Mouse (Mus musculus) 3T3-L1 (cell line): Measurements from ENCODE around the gene Abcb11.
A peak's percentile ranks its signal among the peaks of the same experiment; 100 is the strongest.
"Not testable (repeated sequence)": the region's sequence is repeated elsewhere in the genome, so short reads cannot be mapped to it uniquely, and the experiment has no call there.

ENCODE experiments used
- DNase-seq: peaks from one replicate; pipeline ENCODE4 v3.0.0-alpha.2; 2015; ENCODE audit warnings: low read depth, low spot score

The Abcb11 gene

GRCm38 (mm10) chr2:69342496-69343221 is at the start of gene Abcb11:
Abcb11 (minus strand) TSS chr2:69342616.
- no peak for DNase-seq

GRCm38 (mm10) chr2:69386118-69386871 is 43.9 kb upstream of the Abcb11 start:
- no peak for DNase-seq

GRCm38 (mm10) chr2:69382838-69383237 is 40.4 kb upstream of the Abcb11 start:
- DNase-seq = no peak

GRCm38 (mm10) chr2:69381740-69382139 is 39.3 kb upstream of the Abcb11 start:
- peak; percentile 76 for DNase-seq

- DNase-seq = peak; percentile 98
These were observed 37.9 kb upstream of the Abcb11 start, which contains the start of gene Dhrs9 for GRCm38 (mm10) chr2:69380281-69380680. Dhrs9 (plus strand) TSS chr2:69380445.

- DNase-seq = peak; percentile 62
These were observed 37.4 kb upstream of the Abcb11 start for GRCm38 (mm10) chr2:69379801-69380200.

- peak; percentile 71 for DNase-seq
These were observed 34.4 kb upstream of the Abcb11 start for GRCm38 (mm10) chr2:69376780-69377179.

- no peak for DNase-seq
These were observed 22.9 kb upstream of the Abcb11 start for GRCm38 (mm10) chr2:69365275-69365674.

- DNase-seq = peak; percentile 40
These were observed 22.4 kb upstream of the Abcb11 start for GRCm38 (mm10) chr2:69364831-69365230.

GRCm38 (mm10) chr2:69355402-69355801 is 13.0 kb upstream of the Abcb11 start:
- not testable (repeated sequence) for DNase-seq

- no peak for DNase-seq
These were observed 910 bp downstream of the Abcb11 start for GRCm38 (mm10) chr2:69341506-69341905.

GRCm38 (mm10) chr2:69331523-69331922 is 10.9 kb downstream of the Abcb11 start:
- DNase-seq = not testable (repeated sequence)

GRCm38 (mm10) chr2:69328509-69329163 is 13.8 kb downstream of the Abcb11 start:
- DNase-seq = no peak

GRCm38 (mm10) chr2:69324881-69325660 is 17.3 kb downstream of the Abcb11 start:
- peak; percentile 85 for DNase-seq

- DNase-seq = peak; percentile 79
These were observed 19.4 kb downstream of the Abcb11 start for GRCm38 (mm10) chr2:69323018-69323417.

GRCm38 (mm10) chr2:69321457-69321856 is 21.0 kb downstream of the Abcb11 start:
- peak; percentile 51 for DNase-seq

- no peak for DNase-seq
These were observed 31.1 kb downstream of the Abcb11 start for GRCm38 (mm10) chr2:69311337-69311736.

- DNase-seq = no peak
These were observed 34.3 kb downstream of the Abcb11 start for GRCm38 (mm10) chr2:69308136-69308535.

- not testable (repeated sequence) for DNase-seq
These were observed 41.8 kb downstream of the Abcb11 start for GRCm38 (mm10) chr2:69300568-69300967.

- no peak for DNase-seq
These were observed 47.9 kb downstream of the Abcb11 start for GRCm38 (mm10) chr2:69294508-69294907.

- peak; percentile 88 for DNase-seq
These were observed 53.4 kb downstream of the Abcb11 start for GRCm38 (mm10) chr2:69288989-69289388.
